Mouse (Mus musculus): ENCODE data around the gene Igfbp7. TPM values are rescaled to one million over a fixed set of nuclear protein-coding genes. Genes with fewer than 3 reads are reported as not detected.

Gene Igfbp7
- total and polyA plus RNA-seq, 3 experiments, result 174 to 353 (median 205) TPM

- Histone ChIP-seq H3K4me1 (ENCODE audit: control insufficient read depth, insufficient read depth, low read length) (peaks cover 42% of the 10 kb centered on the region), H3K27ac (peak overlapping the region; percentile 73), H3K9ac (ENCODE audit: low read depth, low read length) (no peak overlapping the region), H3K36me3 (ENCODE audit: control insufficient read depth, insufficient read depth, low read length) (peaks cover 31% of the 10 kb centered on the region), H3K4me3 (no peak overlapping the region), H3K27me3 (ENCODE audit: control insufficient read depth, insufficient read depth, low read length) (no peaks in the 10 kb centered on the region), H3K79me2 (replicated peaks; ENCODE audit: control insufficient read depth, insufficient read depth, low read length) (no peaks in the 10 kb centered on the region; the same call in 1 of the 2 replicates)
- intact Hi-C loops (cut with DNase I), result no loop called here
- WGBS, result 57% methylated on average over 12 of the region's 12 CpGs
- 0 out of 2 replicates have a peak, but pooled peaks have one; percentile 20 for TF ChIP-seq EP300 (IDR thresholded peaks at IDR 0.05; ENCODE audit: insufficient read depth, low read depth, low read length)
- TF ChIP-seq POLR2A (IDR thresholded peaks at IDR 0.05; ENCODE audit: insufficient read depth, low read depth, low read length), result no peak
- peak in 1 of 2 experiments; percentile 56 for DNase-seq
Measured at GRCm38 (mm10) chr5:77367682-77368081, 40.2 kb downstream of the Igfbp7 start.

- Histone ChIP-seq H3K27me3 (ENCODE audit: control insufficient read depth, insufficient read depth, low read length) (no peaks in the 10 kb centered on the region), H3K4me3 (no peak overlapping the region), H3K9ac (ENCODE audit: low read depth, low read length) (no peak overlapping the region), H3K27ac (peak overlapping the region; percentile 73), H3K36me3 (ENCODE audit: control insufficient read depth, insufficient read depth, low read length) (peaks cover 29% of the 10 kb centered on the region), H3K4me1 (ENCODE audit: control insufficient read depth, insufficient read depth, low read length) (peaks cover 39% of the 10 kb centered on the region), H3K79me2 (replicated peaks; ENCODE audit: control insufficient read depth, insufficient read depth, low read length) (no peaks in the 10 kb centered on the region; the same call in 1 of the 2 replicates)
- 52% methylated on average over 1 of the region's 1 CpGs for WGBS
- intact Hi-C loops (cut with DNase I), result no loop called here
- TF ChIP-seq EP300 (IDR thresholded peaks at IDR 0.05; ENCODE audit: insufficient read depth, low read depth, low read length), result no peak
- no peak for TF ChIP-seq CTCF (IDR thresholded peaks at IDR 0.05)
- no peak for TF ChIP-seq POLR2A (IDR thresholded peaks at IDR 0.05; ENCODE audit: insufficient read depth, low read depth, low read length)
- no peak for DNase-seq
Measured at GRCm38 (mm10) chr5:77367145-77367544, 40.7 kb downstream of the Igfbp7 start.

- intact Hi-C loops (cut with DNase I), result no loop called here
- H3K4me1 ChIP-seq (ENCODE audit: control insufficient read depth, insufficient read depth, low read length), result peaks cover 33% of the 10 kb centered on the region
- WGBS, result 43% methylated on average over 8 of the region's 8 CpGs
- H3K36me3 ChIP-seq (ENCODE audit: control insufficient read depth, insufficient read depth, low read length), result peaks cover 32% of the 10 kb centered on the region
- no peak overlapping the region for H3K4me3 ChIP-seq
- peak overlapping the region; percentile 73 for H3K27ac ChIP-seq
- no peak for TF ChIP-seq EP300 (IDR thresholded peaks at IDR 0.05; ENCODE audit: insufficient read depth, low read depth, low read length)
- TF ChIP-seq CTCF (IDR thresholded peaks at IDR 0.05), result no peak
- no peak for TF ChIP-seq POLR2A (IDR thresholded peaks at IDR 0.05; ENCODE audit: insufficient read depth, low read depth, low read length)
- H3K79me2 ChIP-seq (replicated peaks; ENCODE audit: control insufficient read depth, insufficient read depth, low read length), result no peaks in the 10 kb centered on the region; the same call in 1 of the 2 replicates
- no peaks in the 10 kb centered on the region for H3K27me3 ChIP-seq (ENCODE audit: control insufficient read depth, insufficient read depth, low read length)
- DNase-seq, result peak; percentile 57
- no peak overlapping the region for H3K9ac ChIP-seq (ENCODE audit: low read depth, low read length)
Measured at GRCm38 (mm10) chr5:77366313-77366712, 41.5 kb downstream of the Igfbp7 start.

GRCm38 (mm10) chr5:77364443-77365038 lies 43.3 kb downstream of the Igfbp7 start:
- Histone ChIP-seq H3K27me3 (ENCODE audit: control insufficient read depth, insufficient read depth, low read length) (no peaks in the 10 kb centered on the region), H3K4me3 (no peak overlapping the region), H3K27ac (peak overlapping the region; percentile 71), H3K4me1 (ENCODE audit: control insufficient read depth, insufficient read depth, low read length) (peaks cover 40% of the 10 kb centered on the region), H3K36me3 (ENCODE audit: control insufficient read depth, insufficient read depth, low read length) (peaks cover 33% of the 10 kb centered on the region), H3K9ac (ENCODE audit: low read depth, low read length) (no peak overlapping the region), H3K79me2 (replicated peaks; ENCODE audit: control insufficient read depth, insufficient read depth, low read length) (no peaks in the 10 kb centered on the region; the same call in 1 of the 2 replicates)
- DNase-seq, result no peak
- TF ChIP-seq CTCF (IDR thresholded peaks at IDR 0.05) (no peak), POLR2A (IDR thresholded peaks at IDR 0.05; ENCODE audit: insufficient read depth, low read depth, low read length) (no peak), EP300 (IDR thresholded peaks at IDR 0.05; ENCODE audit: insufficient read depth, low read depth, low read length) (no peak)
- intact Hi-C loops (cut with DNase I), result no loop called here
- 78% methylated on average over 3 of the region's 3 CpGs for WGBS

- Histone ChIP-seq H3K27ac (peak overlapping the region; percentile 71), H3K4me1 (ENCODE audit: control insufficient read depth, insufficient read depth, low read length) (peaks cover 39% of the 10 kb centered on the region), H3K4me3 (no peak overlapping the region), H3K36me3 (ENCODE audit: control insufficient read depth, insufficient read depth, low read length) (peaks cover 30% of the 10 kb centered on the region), H3K79me2 (replicated peaks; ENCODE audit: control insufficient read depth, insufficient read depth, low read length) (no peaks in the 10 kb centered on the region; the same call in 1 of the 2 replicates), H3K9ac (ENCODE audit: low read depth, low read length) (no peak overlapping the region), H3K27me3 (ENCODE audit: control insufficient read depth, insufficient read depth, low read length) (no peaks in the 10 kb centered on the region)
- 45% methylated on average over 6 of the region's 6 CpGs for WGBS
- TF ChIP-seq EP300 (IDR thresholded peaks at IDR 0.05; ENCODE audit: insufficient read depth, low read depth, low read length) (0 out of 2 replicates have a peak, but pooled peaks have one; percentile 51), POLR2A (IDR thresholded peaks at IDR 0.05; ENCODE audit: insufficient read depth, low read depth, low read length) (no peak)
- intact Hi-C loops (cut with DNase I), result loop anchor here (2.0 kb wide), 1 partner anchor 25 kb away; no protein-coding TSS in a partner anchor
- DNase-seq, result no peak
Measured at GRCm38 (mm10) chr5:77363650-77364049, 44.2 kb downstream of the Igfbp7 start.

GRCm38 (mm10) chr5:77362120-77362519 lies 45.7 kb downstream of the Igfbp7 start:
- intact Hi-C loops (cut with DNase I), result loop anchor here (2.0 kb wide), 1 partner anchor 27 kb away; no protein-coding TSS in a partner anchor
- DNase-seq, result no peak
- no peaks in the 10 kb centered on the region; the same call in 1 of the 2 replicates for H3K79me2 ChIP-seq (replicated peaks; ENCODE audit: control insufficient read depth, insufficient read depth, low read length)
- H3K4me3 ChIP-seq, result no peak overlapping the region
- 24% methylated on average over 3 of the region's 3 CpGs for WGBS
- H3K4me1 ChIP-seq (ENCODE audit: control insufficient read depth, insufficient read depth, low read length), result peaks cover 36% of the 10 kb centered on the region
- H3K36me3 ChIP-seq (ENCODE audit: control insufficient read depth, insufficient read depth, low read length), result peaks cover 22% of the 10 kb centered on the region
- no peak overlapping the region for H3K9ac ChIP-seq (ENCODE audit: low read depth, low read length)
- H3K27me3 ChIP-seq (ENCODE audit: control insufficient read depth, insufficient read depth, low read length), result no peaks in the 10 kb centered on the region
- TF ChIP-seq EP300 (IDR thresholded peaks at IDR 0.05; ENCODE audit: insufficient read depth, low read depth, low read length), result 0 out of 2 replicates have a peak, but pooled peaks have one; percentile 29
- TF ChIP-seq POLR2A (IDR thresholded peaks at IDR 0.05; ENCODE audit: insufficient read depth, low read depth, low read length), result no peak
- no peak for TF ChIP-seq CTCF (IDR thresholded peaks at IDR 0.05)
- peak overlapping the region; percentile 71 for H3K27ac ChIP-seq

All from heart, adult 2 months (tissue).